Mouse (Mus musculus): Measurements from ENCODE around the gene Fgfr3. TPM values are rescaled to one million over a fixed set of nuclear protein-coding genes. Genes with fewer than 3 reads are reported as not detected.

Gene Fgfr3
- total RNA-seq, 2 experiments from 2014 or later, result 5.2 to 13.7 TPM

DNA sequence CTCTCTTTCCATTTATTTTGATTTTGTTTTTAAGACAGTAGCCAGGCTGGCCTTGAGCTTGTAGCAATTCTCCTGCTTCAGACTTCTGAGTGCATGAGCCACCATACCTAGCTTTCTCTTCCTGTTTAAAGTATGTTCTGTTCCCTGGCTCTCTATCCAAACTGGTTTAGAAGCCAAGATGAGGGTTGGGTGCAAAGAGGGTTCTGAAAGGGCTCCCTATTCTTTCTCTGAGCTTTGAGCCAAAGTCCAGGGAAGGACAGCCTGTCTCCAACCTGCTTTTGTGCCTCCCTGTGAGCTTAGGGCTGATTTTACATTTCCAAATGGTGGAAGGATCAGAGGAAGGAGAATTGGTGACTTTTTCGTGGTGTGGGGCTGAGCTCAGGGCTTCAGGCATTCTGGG lies 5.4 kb downstream of the Fgfr3 start:
- no peak for DNase-seq (ENCODE audit: low spot score in 2 of 2)

DNA sequence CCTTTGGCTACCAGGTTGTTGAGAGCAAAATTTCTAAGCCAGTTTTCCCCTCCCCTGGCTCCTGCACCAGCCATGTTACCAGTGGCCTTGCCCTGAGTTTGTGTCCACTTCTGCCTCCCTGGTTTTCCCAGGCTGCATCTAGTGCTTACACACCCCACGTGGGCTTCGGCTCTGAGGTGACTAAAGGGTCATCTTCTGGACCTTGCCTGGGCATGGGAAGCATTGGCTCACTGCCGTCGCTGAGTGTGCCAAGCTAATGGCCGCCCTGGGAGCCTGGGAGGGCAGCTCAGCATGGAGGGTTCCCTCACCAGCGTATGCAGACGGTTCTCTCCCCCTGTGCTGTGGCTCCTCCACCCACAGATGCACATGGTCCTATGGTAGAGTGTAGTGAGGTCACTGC lies 7.4 kb downstream of the Fgfr3 start:
- DNase-seq (ENCODE audit: low spot score in 2 of 2), result no peak

DNA sequence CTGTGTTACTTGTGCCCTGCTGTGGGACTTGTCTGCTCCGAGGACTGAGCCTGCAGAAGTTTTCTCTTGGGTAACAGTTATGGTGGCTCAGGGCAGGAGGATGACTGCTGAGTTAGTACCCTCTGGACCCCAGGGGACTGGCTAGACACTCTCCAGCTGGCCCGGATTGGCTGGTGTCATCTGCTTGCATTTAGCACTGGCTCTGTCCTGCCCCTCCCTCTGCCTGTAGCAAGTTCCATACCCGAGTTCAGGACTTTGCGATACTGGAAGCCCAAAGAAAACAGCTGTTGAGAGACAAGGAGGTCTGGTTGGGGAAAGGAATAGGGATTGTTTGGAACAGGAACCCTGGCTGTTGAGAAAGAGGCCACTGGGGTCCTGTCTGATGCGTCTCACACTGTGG lies 9.0 kb downstream of the Fgfr3 start:
- DNase-seq (ENCODE audit: low spot score in 2 of 2), result no peak

DNA sequence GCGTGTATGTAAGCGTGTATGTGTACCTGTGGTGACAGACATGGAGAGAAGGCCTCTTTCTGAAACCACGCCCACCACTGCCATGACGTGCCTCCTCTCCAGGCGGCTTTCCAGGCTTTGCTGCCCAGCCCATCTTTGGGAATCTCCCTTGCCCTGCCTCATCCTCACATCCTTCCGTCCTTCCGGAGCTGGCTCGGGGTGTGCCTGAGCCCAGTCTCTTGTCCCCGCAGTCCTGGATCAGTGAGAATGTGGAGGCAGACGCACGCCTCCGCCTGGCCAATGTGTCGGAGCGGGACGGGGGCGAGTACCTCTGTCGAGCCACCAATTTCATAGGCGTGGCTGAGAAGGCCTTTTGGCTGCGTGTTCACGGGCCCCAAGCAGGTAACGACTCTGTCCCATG lies 9.6 kb downstream of the Fgfr3 start:
- no peak for DNase-seq (ENCODE audit: low spot score in 2 of 2)

DNA sequence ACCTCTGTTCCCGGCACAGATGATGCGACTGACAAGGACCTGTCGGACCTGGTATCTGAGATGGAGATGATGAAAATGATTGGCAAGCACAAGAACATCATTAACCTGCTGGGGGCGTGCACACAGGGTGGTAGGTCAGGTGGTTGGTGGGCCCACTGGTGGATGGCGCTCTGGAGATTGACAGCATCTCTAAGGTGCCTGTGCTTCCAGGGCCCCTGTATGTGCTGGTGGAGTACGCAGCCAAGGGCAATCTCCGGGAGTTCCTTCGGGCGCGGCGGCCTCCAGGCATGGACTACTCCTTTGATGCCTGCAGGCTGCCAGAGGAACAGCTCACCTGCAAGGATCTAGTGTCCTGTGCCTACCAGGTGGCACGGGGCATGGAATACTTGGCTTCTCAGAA lies 12.4 kb downstream of the Fgfr3 start:
- DNase-seq (ENCODE audit: low spot score in 2 of 2), result no peak

DNA sequence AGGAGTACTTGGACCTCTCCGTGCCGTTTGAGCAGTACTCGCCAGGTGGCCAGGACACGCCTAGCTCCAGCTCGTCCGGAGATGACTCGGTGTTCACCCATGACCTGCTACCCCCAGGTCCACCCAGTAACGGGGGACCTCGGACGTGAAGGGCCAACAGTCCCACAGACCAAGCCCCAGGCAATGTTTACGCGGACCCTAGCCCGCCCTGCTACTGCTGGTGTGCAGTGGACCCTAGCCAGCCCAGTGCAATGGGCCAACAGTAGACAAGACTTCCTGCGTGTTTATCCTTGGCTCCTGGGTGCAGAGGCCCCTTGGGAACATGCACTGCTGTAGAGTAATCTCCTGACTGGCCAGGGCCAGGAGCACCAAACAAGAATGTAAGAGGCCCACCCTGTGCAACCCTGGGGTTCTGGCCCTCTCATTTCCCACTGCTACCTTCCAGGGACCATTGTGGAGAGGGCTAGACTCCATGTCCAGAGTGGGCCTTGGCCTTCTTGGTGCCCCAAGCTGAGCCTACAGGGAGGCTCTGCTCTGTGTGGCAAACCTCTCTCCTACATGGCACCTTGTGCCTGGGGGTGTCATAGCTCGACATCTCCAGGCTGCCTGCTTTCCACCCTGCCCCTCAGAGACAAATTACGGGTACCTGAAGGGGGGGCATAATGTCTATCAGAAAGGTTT lies 14.1 kb downstream of the Fgfr3 start:
- DNase-seq (ENCODE audit: low spot score in 2 of 2), result no peak

DNA sequence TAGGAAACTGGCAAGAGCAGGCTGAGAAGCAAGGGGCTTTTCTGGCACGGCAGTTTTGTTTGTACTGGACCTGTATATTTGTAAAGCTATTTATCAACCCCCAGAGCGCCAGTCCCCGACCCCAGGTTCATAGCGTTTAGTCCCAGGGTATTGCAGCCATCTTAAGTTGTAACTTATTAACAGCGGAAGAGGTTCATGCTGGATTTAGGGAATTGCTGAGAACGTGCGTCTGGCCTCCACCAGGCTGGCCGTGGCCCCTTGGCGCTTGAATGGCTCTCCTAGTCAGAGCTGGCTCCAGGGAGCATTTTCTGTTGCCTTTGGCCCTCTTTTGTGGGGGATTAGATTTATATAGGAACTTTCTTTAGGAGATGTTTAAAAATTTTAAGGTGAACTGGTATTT lies 14.8 kb downstream of the Fgfr3 start:
- no peak for DNase-seq (ENCODE audit: low spot score in 2 of 2)

DNA sequence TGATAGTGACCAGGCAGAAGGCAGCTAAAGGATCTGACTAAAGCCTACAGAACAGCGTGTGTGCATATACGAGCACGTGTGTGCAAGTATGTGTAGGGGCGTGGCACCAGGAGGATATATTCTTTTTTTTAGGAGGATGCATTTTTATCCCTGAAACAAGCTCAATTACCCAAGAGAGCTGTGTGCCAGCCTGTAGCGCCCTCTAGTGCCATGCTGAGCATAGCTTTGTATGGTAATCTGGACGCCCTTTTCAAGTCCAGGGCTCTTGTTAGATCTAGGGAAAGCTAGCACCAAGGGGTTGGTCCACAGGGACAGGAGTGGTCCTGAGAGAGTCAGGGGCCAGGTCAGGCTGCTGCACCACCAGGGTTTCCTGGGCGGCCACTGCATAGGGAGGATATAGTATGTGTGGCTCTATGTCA lies 16.4 kb downstream of the Fgfr3 start:
- peak; percentile 37 to 47 for DNase-seq (ENCODE audit: low spot score in 2 of 2)

DNA sequence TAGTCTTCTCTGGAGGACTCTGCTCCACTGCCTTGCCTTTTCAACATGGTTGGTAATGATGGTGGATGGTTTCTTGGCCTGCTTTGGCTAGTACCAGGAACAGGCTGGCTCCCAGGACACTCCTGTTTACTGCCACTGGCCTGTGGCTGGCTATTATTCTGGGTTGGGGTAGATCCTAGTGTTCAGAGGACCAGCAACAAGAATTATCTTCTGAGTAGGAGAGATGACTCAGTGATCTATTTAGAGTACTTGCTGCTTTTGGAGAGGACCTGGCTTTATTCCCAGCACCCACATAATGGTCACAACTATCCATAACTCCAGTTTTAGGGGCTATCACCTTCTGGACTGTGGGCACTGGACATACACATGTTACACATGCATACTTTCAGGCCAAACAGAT lies 16.9 kb downstream of the Fgfr3 start:
- DNase-seq (ENCODE audit: low spot score in 2 of 2), result no peak

DNA sequence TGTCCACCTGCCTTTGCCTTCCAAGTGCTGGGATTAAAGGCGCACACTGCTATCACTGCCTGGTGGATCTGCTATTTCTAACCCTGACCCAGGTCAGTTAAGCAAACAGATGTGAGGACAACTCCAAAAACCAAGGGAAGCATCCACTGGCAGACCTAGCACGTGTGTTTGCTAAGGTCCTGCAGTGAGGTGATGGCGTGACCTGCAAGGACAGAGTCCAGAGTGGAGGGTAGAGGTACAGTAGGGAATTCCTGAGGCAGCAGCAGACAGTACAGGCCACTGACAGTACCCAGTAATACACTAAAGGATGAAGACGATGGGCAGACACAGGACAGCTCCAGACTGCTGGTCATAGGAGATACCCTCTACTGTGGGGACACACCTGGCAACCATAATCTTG lies 19.1 kb downstream of the Fgfr3 start:
- no peak for DNase-seq (ENCODE audit: low spot score in 2 of 2)

DNA sequence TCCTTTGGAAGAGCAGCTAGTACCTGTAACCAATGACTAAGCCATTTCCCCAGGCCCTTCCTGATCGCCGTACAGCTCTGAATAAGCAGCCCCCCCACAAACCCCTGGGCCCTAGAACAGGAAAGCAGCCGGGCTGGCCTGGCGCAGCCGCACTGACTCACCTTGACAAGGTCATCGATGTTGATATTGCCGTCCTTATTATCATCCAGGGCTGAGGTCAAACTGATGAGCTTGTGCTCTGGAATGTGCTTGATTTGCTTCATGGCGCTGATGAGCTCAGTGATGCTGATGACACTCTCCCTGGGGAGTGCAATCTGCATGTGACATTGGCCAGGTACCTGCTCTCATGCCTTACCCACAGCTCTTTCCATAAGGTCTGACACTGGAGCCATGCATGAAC lies 22.0 kb downstream of the Fgfr3 start:
- DNase-seq (ENCODE audit: low spot score in 2 of 2), result no peak

DNA sequence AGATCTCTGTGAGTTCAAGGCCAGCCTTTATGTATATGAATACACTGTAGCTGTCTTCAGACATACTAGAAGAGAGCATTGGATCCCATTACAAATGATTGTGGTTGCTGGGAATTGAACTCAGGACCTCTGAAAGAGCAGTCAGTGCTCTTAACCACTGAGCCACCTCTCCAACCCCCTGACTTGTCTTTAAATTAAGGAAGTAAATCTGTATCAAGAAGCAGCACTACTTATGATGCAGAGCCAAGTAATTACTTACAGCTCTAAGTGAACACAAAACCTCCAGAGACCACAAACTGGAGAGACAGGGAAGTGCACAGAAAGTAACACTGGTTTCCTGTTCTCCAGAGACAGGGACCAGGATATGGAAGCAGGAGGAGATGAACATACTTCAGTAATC lies 55.7 kb downstream of the Fgfr3 start:
- no peak for DNase-seq (ENCODE audit: low spot score in 2 of 2)

DNA sequence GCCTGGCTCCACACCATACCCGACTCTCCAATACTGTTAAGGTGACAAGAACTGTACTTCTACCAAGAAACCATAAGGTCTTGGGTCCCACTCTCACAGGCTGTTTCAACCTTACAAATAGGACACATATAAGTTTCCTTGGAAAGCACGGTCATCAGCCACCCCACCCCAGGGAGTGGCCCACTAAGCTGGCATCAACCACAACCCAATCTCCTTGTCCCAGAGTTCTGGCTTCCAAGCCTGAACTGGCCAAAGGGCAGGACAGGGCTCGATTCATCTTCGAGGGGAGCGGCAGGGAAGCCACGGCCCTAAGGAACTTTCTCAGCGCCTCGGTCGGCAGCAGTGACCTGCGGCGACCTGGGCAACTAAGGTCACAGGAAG lies 60.5 kb downstream of the Fgfr3 start:
- DNase-seq (ENCODE audit: low spot score in 2 of 2), result no peak

DNA sequence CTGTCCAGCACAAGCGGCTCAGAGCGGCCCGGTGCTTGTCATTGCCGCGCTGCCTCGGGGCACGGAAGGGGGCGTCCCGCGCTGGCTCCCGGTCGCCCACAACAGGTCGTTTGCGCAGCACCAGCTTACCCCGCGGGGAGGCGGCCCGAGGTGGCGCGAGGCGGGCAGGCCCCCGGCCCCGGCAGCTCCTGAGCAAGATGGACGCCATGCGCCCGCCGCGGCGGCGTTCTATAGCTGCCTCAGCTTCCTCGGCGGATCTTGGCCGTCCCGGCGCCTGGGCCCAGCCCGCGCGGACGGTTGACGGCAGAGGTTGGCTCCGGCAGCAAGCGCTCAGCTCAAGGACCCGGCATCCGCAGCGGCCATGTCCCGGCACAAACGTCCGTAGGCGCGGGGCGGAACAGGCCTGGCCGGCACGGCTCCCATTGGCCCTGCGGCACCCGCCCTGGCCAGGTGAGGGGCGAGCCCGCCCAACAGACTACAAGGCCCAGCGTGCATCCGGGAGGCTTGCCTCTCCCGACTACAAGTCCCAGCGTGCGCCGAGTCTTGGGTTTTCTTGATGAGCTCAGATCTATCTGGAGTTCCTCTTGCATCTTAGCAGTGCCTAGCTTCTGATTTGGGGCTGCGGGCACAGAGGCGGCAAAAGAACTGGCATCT lies 61.0 kb downstream of the Fgfr3 start, which contains the start of gene Letm1:
TSS of gene Letm1 (minus strand) at position 473 of the 654 bp plus-strand sequence.
- peak; percentile 80 to 90 for DNase-seq (ENCODE audit: low spot score in 2 of 2)

DNA sequence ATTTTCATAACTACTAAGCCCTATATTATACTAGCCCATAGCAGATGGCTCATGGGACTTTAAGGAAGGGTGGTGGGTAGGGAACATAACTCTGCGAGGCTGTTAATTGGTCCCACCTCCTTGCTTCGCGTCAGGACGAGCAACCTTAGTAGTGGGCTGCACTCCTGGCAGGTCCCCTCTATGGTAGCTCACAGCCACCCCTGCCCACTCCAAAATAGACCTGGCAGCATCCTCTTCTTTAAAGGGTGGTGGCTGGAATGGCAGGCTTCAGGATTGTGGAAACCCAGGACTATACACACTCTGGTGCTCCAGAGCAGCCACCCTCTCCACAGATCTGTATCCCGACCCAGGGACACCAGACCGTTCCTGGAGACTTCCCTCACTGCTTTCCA lies 61.5 kb downstream of the Fgfr3 start:
- DNase-seq (ENCODE audit: low spot score in 2 of 2), result no peak

Other genes with a start within 250 kb of the Fgfr3 start
- gene Fam53a, start 92.0 kb upstream of the Fgfr3 start, total RNA-seq (2021), result 10 to 100 TPM; 29.5 to 29.7 TPM
- 1 to 10 TPM in 1 of 2 experiments, under 1 TPM in 1; 0.56 to 1.1 TPM for gene Gm9903, start 91.7 kb upstream of the Fgfr3 start, total RNA-seq (2021)
- gene Slbp, start 69.1 kb upstream of the Fgfr3 start, total RNA-seq (2021), result 10 to 100 TPM; 65.7 to 71.6 TPM
- 10 to 100 TPM; 47.4 to 49.1 TPM for gene Tacc3, start 63.5 kb upstream of the Fgfr3 start, total RNA-seq (2021)
- 10 to 100 TPM; 20.2 to 21.8 TPM for gene Tmem129, start 63.3 kb upstream of the Fgfr3 start, total RNA-seq (2021)
- 10 to 100 TPM; 70.7 to 74.7 TPM for gene Letm1, start 61.1 kb downstream of the Fgfr3 start, total RNA-seq (2021)
- 10 to 100 TPM; 82.7 to 96.3 TPM for gene Nsd2, start 99.1 kb downstream of the Fgfr3 start, total RNA-seq (2021)
- 10 to 100 TPM; 31.1 to 32.7 TPM for gene Nelfa, start 214.7 kb downstream of the Fgfr3 start, total RNA-seq (2021)